ENCODE assay signal across 8 mouse cellular contexts in the genomic region with DNA sequence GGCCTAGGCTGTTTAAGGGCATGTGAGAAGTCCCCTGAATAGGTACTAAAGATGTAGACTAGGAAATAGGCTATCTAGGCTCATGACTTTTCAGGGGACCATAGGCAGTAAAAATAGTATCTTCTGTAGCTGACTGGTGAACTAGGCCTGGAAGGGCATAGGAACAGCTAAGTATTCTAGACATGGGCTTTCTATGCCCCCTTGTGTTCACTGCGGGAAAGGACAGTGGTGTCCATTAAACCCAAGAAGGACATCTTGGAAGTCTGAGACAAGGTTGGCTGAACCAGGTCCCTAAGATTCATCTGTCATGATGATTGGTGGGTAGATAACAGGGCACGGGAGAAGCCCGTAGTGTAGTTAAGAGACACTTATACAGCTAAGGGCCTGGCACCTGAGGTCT. TPM values are rescaled to one million over a fixed set of nuclear protein-coding genes. Genes with fewer than 3 reads are reported as not detected.
DNase-seq lines count a peak whose midpoint lies in the region; ATAC-seq lines count a peak whose summit lies in the region.

No protein-coding gene starts in this region.

- no peak for DNase-seq in cerebellum, adult 11-12 months
- DNase-seq in CD8-positive naive resting alpha-beta T cell, adult 2 months (ENCODE audit: low read depth in 2 of 2, low spot score in 2 of 2), result peak; percentile 45 to 64
- peak; percentile 34 for DNase-seq in cerebellum, adult 9-10 months
- peak; percentile 19 for DNase-seq in gastrocnemius, postnatal 25 days
- DNase-seq in layer of hippocampus, adult 11-12 months (ENCODE audit: low spot score), result peak; percentile 53
- DNase-seq in lung, postnatal 10 days, result peak; percentile 58
- DNase-seq in right cerebral cortex, postnatal 14 days, result peak; percentile 48

- peak; percentile 15; the same call in 1 of the 2 replicates for ATAC-seq in cerebellum, adult (ENCODE audit: insufficient number of reproducible peaks, low FRiP score, low TSS enrichment)

RNA-seq across cellular contexts. Expression of a gene that starts 10.1 kb away (rescaled TPM):
- total RNA-seq in gastrocnemius, postnatal 25 days (2021), result not detected

RNA-seq across cellular contexts. Expression of a gene that starts 55.5 kb away (rescaled TPM):
- 100 to 1,000 TPM; 172 to 192 TPM for total RNA-seq in gastrocnemius, postnatal 25 days (2021)
